Comparison of ENCODE assay signal across 8 mouse cellular contexts in the genomic region with DNA sequence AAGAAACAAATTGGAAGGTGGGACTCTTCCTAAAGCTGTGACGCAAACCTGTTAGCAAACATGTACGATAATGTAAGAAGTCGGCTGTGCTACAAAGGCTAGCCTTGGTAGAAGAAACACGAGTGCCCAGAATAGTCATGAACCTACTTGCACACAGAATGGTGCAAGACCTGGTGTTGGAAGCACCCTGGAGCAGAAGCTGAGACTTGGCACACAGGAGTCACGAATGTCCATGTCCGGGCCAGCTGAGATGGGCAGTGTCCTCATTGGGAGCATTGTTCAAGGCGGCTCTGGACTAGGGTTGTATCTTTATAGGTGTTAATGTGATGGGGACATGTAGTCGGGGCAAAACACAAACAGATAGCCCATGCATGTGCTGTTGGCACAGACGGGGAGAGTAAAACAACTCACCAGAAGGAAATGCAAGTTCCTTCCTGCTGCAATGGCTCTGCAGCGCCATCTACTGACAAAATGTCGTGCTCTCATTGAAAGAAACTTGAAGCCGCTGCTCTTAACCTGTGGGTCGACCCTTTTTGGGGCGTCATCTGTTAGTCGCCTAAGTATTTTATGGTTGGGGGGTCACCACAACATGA. TPM values are rescaled to one million over a fixed set of nuclear protein-coding genes. Genes with fewer than 3 reads are reported as not detected.
DNase-seq lines count a peak whose midpoint lies in the region; ATAC-seq lines count a peak whose summit lies in the region.

No protein-coding gene starts in this region.

- no peak overlapping the region for H3K9ac ChIP-seq in forebrain, embryonic 11.5 days (ENCODE audit: low read length)
- H3K9ac ChIP-seq in hindbrain, embryonic 15.5 days, result no peak overlapping the region
- H3K9ac ChIP-seq in liver, embryonic 12.5 days, result no peak overlapping the region

- no peaks in the 10 kb centered on the region for H3K9me3 ChIP-seq in forebrain, embryonic 11.5 days (ENCODE audit: control insufficient read depth, low read length)
- no peaks in the 10 kb centered on the region for H3K9me3 ChIP-seq in hindbrain, embryonic 15.5 days
- H3K9me3 ChIP-seq in liver, embryonic 12.5 days (replicated peaks), result no peaks in the 10 kb centered on the region

- no peak overlapping the region for H3K27ac ChIP-seq in forebrain, embryonic 11.5 days (ENCODE audit: low read depth, low read length)
- H3K27ac ChIP-seq in hindbrain, embryonic 15.5 days (replicated peaks), result no peak overlapping the region
- H3K27ac ChIP-seq in liver, embryonic 12.5 days, result no peak overlapping the region

- peak; percentile 46 for ATAC-seq in forebrain, embryonic 11.5 days (replicated peaks; ENCODE audit: low FRiP score)
- peak; percentile 75 for ATAC-seq in hindbrain, embryonic 15.5 days (ENCODE audit: low FRiP score, low read depth)
- ATAC-seq in liver, embryonic 12.5 days, result no peak

- no peak overlapping the region for H3K4me3 ChIP-seq in forebrain, embryonic 11.5 days (ENCODE audit: low read depth, low read length)
- no peak overlapping the region for H3K4me3 ChIP-seq in hindbrain, embryonic 15.5 days
- H3K4me3 ChIP-seq in liver, embryonic 12.5 days, result no peak overlapping the region

- no peaks in the 10 kb centered on the region for H3K27me3 ChIP-seq in forebrain, embryonic 11.5 days (ENCODE audit: control insufficient read depth, insufficient read depth, low read length)
- H3K27me3 ChIP-seq in hindbrain, embryonic 15.5 days, result no peaks in the 10 kb centered on the region
- H3K27me3 ChIP-seq in liver, embryonic 12.5 days (replicated peaks), result peaks cover 9% of the 10 kb centered on the region; the same call in 1 of the 2 replicates

- peak; percentile 32 for DNase-seq in urinary bladder, postnatal 25 days (ENCODE audit: low spot score)
- no peak for DNase-seq in urinary bladder, postnatal 10 days (ENCODE audit: low spot score)
- peak; percentile 50 for DNase-seq in c-Kit-negative CD71-positive TER-119-positive erythroid progenitor cells, embryonic 14.5 days (ENCODE audit: low read depth, low spot score)
- DNase-seq in forebrain, embryonic 11.5 days (ENCODE audit: low spot score), result peak; percentile 87
- peak; percentile 77 for DNase-seq in neural tube, embryonic 10.5 days (ENCODE audit: extremely low spot score, low spot score)
- peak; percentile 83 for DNase-seq in thymus, postnatal 4 days

- no peaks in the 10 kb centered on the region for H3K4me1 ChIP-seq in forebrain, embryonic 11.5 days (replicated peaks; ENCODE audit: control insufficient read depth, insufficient read depth, low read length)
- H3K4me1 ChIP-seq in hindbrain, embryonic 15.5 days (replicated peaks), result 0 out of 2 replicates have a peak, but pooled peaks cover 3% of the 10 kb centered on the region
- 0 out of 2 replicates have a peak, but pooled peaks cover 4% of the 10 kb centered on the region for H3K4me1 ChIP-seq in liver, embryonic 12.5 days

- H3K4me2 ChIP-seq in forebrain, embryonic 11.5 days (ENCODE audit: low read depth, low read length, severe bottlenecking), result no peak overlapping the region
- H3K4me2 ChIP-seq in hindbrain, embryonic 15.5 days, result no peak overlapping the region
- peak overlapping the region; percentile 27 for H3K4me2 ChIP-seq in liver, embryonic 12.5 days

- 31% methylated on average over 15 of the region's 15 CpGs for WGBS in forebrain, embryonic 11.5 days
- 31% methylated on average over 15 of the region's 15 CpGs for WGBS in hindbrain, embryonic 15.5 days
- WGBS in liver, embryonic 12.5 days (ENCODE audit: insufficient replicate concordance), result 28% methylated on average over 15 of the region's 15 CpGs

- H3K36me3 ChIP-seq in forebrain, embryonic 11.5 days (ENCODE audit: control insufficient read depth, insufficient read depth, low read length), result no peaks in the 10 kb centered on the region
- no peaks in the 10 kb centered on the region for H3K36me3 ChIP-seq in hindbrain, embryonic 15.5 days
- no peaks in the 10 kb centered on the region for H3K36me3 ChIP-seq in liver, embryonic 12.5 days

RNA-seq across cellular contexts. Expression of a gene that starts 15.2 kb away (rescaled TPM):
- polyA plus RNA-seq in forebrain, embryonic 11.5 days (2014; fragmentation: Nextera tagmentation; extraction: Ambion mirVana), result 32.1 and 34.1 TPM in 2 replicates
- polyA plus RNA-seq in hindbrain, embryonic 15.5 days (2015; fragmentation: Nextera tagmentation; extraction: Ambion mirVana), result 30.2 and 30.7 TPM in 2 replicates
- polyA plus RNA-seq in liver, embryonic 12.5 days (2016; fragmentation: Nextera tagmentation; extraction: Ambion mirVana), result 9.8 and 11.7 TPM in 2 replicates

RNA-seq across cellular contexts. Expression of a gene that starts 41.8 kb away (rescaled TPM):
- polyA plus RNA-seq in forebrain, embryonic 11.5 days (2014; fragmentation: Nextera tagmentation; extraction: Ambion mirVana), result 8.8 and 9.8 TPM in 2 replicates
- 6.8 and 7.9 TPM in 2 replicates for polyA plus RNA-seq in hindbrain, embryonic 15.5 days (2015; fragmentation: Nextera tagmentation; extraction: Ambion mirVana)
- 3.1 and 3.5 TPM in 2 replicates for polyA plus RNA-seq in liver, embryonic 12.5 days (2016; fragmentation: Nextera tagmentation; extraction: Ambion mirVana)

RNA-seq across cellular contexts. Expression of a gene that starts 55.0 kb away (rescaled TPM):
- polyA plus RNA-seq in forebrain, embryonic 11.5 days (2014; fragmentation: Nextera tagmentation; extraction: Ambion mirVana), result 4.2 and 4.9 TPM in 2 replicates
- 26.4 and 26.5 TPM in 2 replicates for polyA plus RNA-seq in hindbrain, embryonic 15.5 days (2015; fragmentation: Nextera tagmentation; extraction: Ambion mirVana)
- 0.23 and 0.30 TPM in 2 replicates for polyA plus RNA-seq in liver, embryonic 12.5 days (2016; fragmentation: Nextera tagmentation; extraction: Ambion mirVana)
